Mouse (Mus musculus) right cerebral cortex, postnatal 10 days (tissue): ENCODE measurements around the gene Fam198a.

ENCODE experiments used
- DNase-seq, 2 experiments: peaks; one replicate each; pipeline ENCODE4 v3.0.0; 2021; ENCODE audit warnings: low spot score in 2 of 2

Gene Fam198a

DNA sequence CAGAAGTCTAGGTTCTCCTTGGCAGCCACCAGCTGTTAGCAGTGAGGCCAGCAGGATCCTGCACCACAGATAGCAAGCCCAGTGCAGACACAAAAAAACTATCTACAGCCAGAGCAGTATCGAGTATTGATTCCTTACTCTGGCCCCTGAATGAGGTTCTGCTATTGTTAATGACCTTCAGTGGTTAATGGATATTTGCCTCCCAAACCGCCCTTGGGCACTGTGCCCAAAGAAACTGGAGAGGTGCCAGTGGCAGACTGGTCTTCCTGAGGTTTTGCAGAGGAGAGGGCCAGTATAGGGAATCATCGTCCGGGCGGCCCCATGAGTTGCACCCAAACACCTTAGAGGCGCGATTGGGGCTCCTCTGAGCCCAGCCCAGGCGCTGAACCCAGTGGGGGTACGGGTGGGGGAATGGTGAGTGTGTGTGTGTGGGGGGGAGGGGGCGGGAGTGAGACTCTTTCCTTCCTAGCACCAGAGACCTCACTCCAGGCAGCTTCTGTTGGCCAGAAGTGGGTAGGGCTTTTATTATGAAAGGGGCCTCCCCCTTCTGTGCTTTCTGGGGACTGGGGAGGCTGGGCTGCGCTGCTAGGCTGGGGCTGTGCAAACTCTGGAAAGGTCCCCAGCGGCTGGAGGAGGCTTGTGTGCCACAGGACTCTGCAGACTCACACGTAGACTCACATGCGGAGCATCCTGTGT, at the start of gene Fam198a:
Fam198a (plus strand) TSS at position 571 of the 696 bp plus-strand sequence.
- DNase-seq = peak; percentile 66 to 80

GRCm38 (mm10) chr9:121901710-121902700, 48.8 kb upstream of the Fam198a start:
- peak in 1 of 2 experiments; percentile 9 for DNase-seq

DNA sequence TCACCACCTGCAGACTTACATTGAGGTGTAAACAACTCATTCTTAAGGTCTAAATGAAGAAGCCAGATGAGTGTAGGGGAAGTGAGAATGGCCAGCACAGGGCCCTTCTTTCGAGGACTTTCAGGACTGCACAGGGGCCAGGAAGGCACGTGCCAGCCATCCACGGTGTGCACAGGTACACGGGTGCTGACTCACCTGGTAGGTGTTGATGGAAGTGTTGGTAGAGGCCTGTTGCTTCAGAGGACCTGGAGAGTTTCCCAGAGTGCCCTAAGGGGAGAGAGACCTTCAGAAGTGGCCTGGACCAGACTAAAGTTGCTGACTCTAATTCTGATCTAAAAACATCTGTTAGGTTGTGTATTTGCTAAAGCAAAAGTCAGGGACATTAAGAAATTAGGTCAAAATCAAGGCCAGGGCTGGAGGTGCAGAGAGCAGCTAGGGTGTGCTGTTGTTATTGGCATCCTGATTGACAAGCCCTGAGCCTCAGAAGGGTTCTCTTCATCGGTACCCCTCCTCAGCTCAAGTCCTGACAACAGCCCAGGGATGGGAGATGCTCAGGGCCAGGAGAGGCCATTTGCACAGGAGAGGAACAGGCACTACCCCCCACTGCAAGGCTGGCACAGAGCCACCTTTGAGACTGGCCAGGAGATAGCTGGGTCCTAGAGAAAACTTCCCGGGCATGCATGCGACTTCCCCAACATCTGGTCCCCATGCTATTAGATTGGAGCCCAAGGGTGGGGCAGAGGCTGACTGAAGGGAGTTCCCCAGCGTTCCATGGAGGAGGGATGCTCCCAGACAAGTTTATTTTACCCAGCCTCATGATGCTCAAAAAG, 47.1 kb upstream of the Fam198a start:
- peak in 1 of 2 experiments; percentile 25 for DNase-seq

GRCm38 (mm10) chr9:121904319-121904718, 46.5 kb upstream of the Fam198a start:
- peak in 1 of 2 experiments; percentile 7 for DNase-seq

- DNase-seq = peak in 1 of 2 experiments; percentile 6
These were observed 45.8 kb upstream of the Fam198a start for GRCm38 (mm10) chr9:121904946-121905345.

DNA sequence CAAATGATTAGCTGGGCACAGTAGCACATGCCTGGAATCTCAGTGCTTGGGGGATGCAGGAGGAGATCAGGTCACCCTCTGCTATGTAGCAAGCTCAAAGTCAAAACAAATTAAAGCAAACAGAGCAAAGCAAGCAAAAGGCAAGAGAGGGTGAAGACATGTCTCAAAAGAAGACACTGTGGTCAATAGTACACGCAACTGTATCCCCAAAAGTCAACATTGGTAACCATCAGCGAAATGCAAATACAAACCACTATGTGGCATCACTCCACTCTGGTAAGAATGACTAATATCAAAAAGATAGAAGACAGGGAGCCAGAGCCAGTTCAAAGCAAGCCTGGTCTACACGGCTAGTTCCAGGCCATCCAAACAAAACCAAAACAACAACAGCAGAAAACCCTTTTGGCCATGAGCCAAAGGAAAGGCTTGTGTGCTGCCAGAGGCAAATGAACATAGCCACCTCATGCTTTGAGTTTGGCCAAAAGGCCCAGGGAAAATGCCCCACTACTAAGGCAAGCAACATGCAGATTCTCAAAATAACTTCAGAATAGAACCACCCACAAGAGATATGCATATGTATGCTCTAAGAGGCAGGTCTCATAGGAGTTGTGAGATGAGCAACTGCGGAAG, 45.1 kb upstream of the Fam198a start:
- DNase-seq = peak; percentile 26 to 48

DNA sequence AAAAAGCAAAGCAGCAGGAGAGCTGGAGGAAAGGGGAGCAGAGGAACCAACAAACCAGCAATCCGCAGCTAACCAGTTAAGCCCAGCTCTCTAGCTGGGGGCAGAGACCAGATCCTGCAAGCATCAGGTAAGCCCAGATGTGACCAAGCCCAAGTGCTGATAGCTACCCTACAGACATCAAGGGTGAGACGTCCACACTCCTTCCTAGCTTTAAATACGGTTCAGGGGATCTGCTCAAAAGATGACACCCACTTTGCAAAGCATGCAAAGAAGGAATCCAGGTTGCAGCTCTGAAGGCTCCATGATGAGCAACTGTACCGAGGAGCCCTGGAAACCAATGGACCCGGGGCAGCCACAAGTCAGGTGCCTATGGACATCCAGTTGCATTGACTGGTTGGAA, 44.3 kb upstream of the Fam198a start:
- peak in 1 of 2 experiments; percentile 23 for DNase-seq

DNA sequence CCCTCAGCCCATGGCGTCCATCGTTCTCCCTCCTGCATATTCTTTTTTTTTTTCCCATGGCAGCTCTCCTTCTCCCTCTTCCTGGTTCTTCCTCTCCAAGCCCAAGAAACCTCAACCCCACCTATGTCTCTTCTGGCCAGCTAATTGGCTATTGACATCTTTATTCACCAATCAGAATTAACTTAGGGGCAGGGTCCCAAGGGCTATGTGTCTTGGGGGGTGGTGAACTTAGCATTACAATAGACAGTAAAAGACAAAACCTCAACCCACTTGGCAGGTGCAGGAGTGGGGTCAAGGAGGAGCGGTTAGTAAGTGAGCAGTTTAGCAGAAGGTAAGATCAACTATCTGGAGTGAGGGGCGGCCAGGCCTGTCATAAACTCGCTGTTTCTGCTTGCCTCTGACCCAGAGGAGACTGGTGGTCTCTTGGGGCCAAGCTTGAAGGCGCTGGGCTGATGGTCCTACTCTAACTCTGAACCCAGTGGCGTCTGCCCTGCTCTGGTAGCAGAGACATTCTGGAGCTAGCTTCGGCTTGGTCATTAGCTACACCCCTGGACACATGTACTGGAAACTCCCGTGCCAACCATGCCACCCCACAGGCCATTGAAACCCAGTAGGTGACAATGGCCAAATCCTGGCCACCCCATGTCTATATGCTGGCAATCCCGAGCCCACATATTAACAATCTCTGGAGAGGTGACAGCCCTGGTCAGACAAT, 43.3 kb upstream of the Fam198a start:
- peak in 1 of 2 experiments; percentile 15 for DNase-seq

DNA sequence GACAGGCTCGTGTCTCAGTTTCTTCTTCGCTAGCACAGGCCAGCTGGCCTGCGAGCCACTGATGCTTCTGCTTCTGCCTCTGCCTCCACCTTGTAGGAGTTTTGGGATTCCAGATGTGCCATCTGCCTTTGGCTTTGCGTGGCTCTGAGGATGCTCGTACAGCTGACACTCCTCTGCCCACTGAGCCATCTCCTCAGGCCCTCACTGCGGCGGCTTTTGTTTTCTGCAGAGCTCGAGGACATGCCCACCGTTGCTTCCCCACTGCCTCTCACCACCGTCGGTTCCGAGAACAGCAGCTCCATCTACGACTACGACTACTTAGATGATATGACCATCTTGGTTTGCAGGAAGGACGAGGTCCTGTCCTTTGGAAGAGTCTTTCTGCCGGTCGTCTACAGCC, 42.5 kb upstream of the Fam198a start:
- DNase-seq = peak in 1 of 2 experiments; percentile 16

GRCm38 (mm10) chr9:121909635-121910034, 41.2 kb upstream of the Fam198a start:
- DNase-seq = no peak

- no peak for DNase-seq
These were observed 39.6 kb upstream of the Fam198a start for GRCm38 (mm10) chr9:121911196-121911595.

DNA sequence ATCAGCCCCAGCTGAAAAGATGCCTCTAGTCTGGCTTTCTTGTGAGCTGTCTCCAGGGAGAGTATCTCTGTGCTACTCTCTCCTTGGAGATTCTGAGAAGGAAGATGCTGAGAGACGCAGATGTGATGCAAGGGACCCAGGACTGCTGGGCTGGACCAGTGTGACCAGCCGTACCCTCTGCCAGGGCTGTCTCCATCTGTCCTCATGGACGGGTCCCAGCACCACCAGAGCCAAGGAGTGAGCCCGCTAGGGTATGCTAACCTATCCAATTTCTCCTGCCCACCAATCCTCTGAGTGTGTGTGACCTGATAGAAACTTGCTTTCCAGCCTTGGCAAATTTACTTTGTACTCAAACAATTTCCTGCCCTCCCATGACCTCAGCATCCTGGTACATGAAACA, 38.0 kb upstream of the Fam198a start:
- DNase-seq = no peak

- DNase-seq = no peak
These were observed 36.5 kb upstream of the Fam198a start for GRCm38 (mm10) chr9:121914226-121914757.

- DNase-seq = no peak
These were observed 35.7 kb upstream of the Fam198a start for GRCm38 (mm10) chr9:121915056-121915455.

GRCm38 (mm10) chr9:121916102-121916501, 34.7 kb upstream of the Fam198a start, which contains the start of gene Cyp8b1:
Gene Cyp8b1, minus strand, starts transcription at chr9:121916305.
- DNase-seq = no peak

GRCm38 (mm10) chr9:121919027-121919501, 31.7 kb upstream of the Fam198a start:
- DNase-seq = peak in 1 of 2 experiments; percentile 15

DNA sequence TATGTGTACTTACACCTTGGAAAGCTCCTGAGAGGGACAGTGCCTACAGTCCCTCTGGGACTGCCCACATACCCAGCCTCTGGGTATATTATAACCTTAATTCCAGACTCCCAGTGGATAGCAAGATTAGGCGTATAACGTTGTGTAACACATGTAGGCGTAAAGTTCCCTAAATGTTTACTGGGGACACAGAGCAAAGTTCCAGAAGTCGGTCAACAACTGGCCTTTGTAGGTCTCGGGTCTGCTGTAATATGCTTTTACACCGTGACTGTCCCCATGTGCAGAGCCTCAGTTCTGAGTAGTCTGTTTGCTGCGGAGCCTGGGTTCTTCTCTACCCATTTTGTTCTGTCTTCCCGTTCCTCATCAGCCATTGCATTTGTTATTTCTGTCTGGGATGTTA, 27.3 kb upstream of the Fam198a start:
- DNase-seq = no peak

GRCm38 (mm10) chr9:121923906-121924305, 26.9 kb upstream of the Fam198a start:
- no peak for DNase-seq

DNA sequence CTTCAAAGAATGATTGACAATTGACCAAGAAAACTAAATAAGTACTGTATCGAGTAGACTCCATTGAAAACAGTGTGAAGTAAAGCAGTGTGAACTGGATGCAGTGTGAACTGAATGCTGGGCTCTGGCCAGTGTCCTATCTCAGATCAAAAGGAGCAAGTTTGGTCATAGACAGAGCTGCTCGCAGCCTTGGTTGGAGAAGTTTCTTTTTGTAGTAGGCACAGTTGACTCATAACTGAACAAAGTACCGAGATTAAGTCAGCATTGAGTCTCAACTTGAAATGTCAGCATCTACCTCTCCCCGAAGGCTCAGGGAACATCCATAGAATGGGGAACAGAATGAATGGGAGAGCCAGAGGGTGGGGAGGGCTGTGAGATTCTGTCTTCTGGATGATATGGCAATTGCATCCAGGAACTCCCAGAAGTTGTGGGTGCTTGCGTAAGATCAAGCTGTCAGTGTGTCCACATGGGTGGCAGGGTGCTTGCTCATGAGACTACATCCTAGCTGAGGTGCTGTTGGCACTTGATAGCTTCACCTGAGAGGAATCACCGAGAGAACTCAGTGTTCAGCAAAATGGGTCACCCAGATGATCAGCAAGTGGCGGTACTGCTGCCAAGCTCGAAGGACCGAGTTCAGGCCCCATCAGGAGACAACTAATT, 25.8 kb upstream of the Fam198a start:
- DNase-seq = peak in 1 of 2 experiments; percentile 8
